Mouse (Mus musculus): ENCODE measurements around the gene Ly86. TPM values are rescaled to one million over a fixed set of nuclear protein-coding genes. Genes with fewer than 3 reads are reported as not detected.

The Ly86 gene
- polyA plus RNA-seq, 1 experiment from 2014 or later, result 5.3 TPM

- DNase-seq (ENCODE audit: low spot score), result no peak
- no peak for ATAC-seq (ENCODE audit: insufficient read depth, low FRiP score, low TSS enrichment)
- Histone ChIP-seq H3K4me2 (ENCODE audit: low read depth) (no peak overlapping the region), H3K27me3 (ENCODE audit: control insufficient read depth, insufficient read depth, low read length) (peaks cover 13% of the 10 kb centered on the region), H3K9ac (ENCODE audit: low read length) (no peak overlapping the region), H3K4me1 (ENCODE audit: control insufficient read depth, insufficient read depth, low read length) (no peaks in the 10 kb centered on the region), H3K36me3 (ENCODE audit: control insufficient read depth, insufficient read depth, low read length) (no peaks in the 10 kb centered on the region), H3K9me3 (ENCODE audit: control insufficient read depth, low read length) (no peaks in the 10 kb centered on the region), H3K4me3 (ENCODE audit: low read depth, low read length) (no peak overlapping the region), H3K27ac (ENCODE audit: low read depth, low read length) (no peak overlapping the region)
- WGBS, result 47% methylated on average over 4 of the region's 4 CpGs
Measured at GRCm38 (mm10) chr13:37432653-37433052, 87.6 kb downstream of the Ly86 start.

- H3K4me3 ChIP-seq (ENCODE audit: low read depth, low read length), result no peak overlapping the region
- H3K27ac ChIP-seq (ENCODE audit: low read depth, low read length), result no peak overlapping the region
- no peaks in the 10 kb centered on the region for H3K36me3 ChIP-seq (ENCODE audit: control insufficient read depth, insufficient read depth, low read length)
- no peaks in the 10 kb centered on the region for H3K9me3 ChIP-seq (ENCODE audit: control insufficient read depth, low read length)
- H3K27me3 ChIP-seq (ENCODE audit: control insufficient read depth, insufficient read depth, low read length), result peaks cover 13% of the 10 kb centered on the region
- no peak for DNase-seq (ENCODE audit: low spot score)
- no peak overlapping the region for H3K9ac ChIP-seq (ENCODE audit: low read length)
- no peak overlapping the region for H3K4me2 ChIP-seq (ENCODE audit: low read depth)
- ATAC-seq (ENCODE audit: insufficient read depth, low FRiP score, low TSS enrichment), result no peak
- no peaks in the 10 kb centered on the region for H3K4me1 ChIP-seq (ENCODE audit: control insufficient read depth, insufficient read depth, low read length)
- 26% methylated on average over 3 of the region's 3 CpGs for WGBS
Measured at GRCm38 (mm10) chr13:37433142-37433541, 88.1 kb downstream of the Ly86 start.

DNA sequence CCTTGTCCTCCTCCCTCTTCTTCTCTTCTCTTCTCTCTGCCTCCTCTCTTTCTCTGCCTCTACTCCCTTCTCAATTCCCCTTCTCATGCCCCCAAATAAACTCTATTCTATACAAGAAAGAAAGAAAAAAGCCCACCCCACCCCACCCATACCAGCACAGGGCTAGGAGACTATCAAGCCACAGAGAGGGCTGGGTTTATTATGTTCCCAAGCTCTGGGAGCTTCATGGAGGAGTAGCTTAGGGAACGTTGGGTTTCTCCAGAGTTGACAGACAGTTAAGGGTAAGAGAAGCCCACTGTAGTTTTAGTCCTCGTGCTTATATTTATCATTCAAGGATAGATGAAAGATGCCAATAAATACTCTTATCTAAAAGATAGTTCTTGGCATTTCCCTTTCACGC is 88.7 kb downstream of the Ly86 start:
- Histone ChIP-seq H3K4me3 (ENCODE audit: low read depth, low read length) (no peak overlapping the region), H3K4me1 (ENCODE audit: control insufficient read depth, insufficient read depth, low read length) (no peaks in the 10 kb centered on the region), H3K27me3 (ENCODE audit: control insufficient read depth, insufficient read depth, low read length) (peaks cover 13% of the 10 kb centered on the region), H3K9me3 (ENCODE audit: control insufficient read depth, low read length) (no peaks in the 10 kb centered on the region), H3K9ac (ENCODE audit: low read length) (no peak overlapping the region), H3K4me2 (ENCODE audit: low read depth) (no peak overlapping the region), H3K27ac (ENCODE audit: low read depth, low read length) (no peak overlapping the region), H3K36me3 (ENCODE audit: control insufficient read depth, insufficient read depth, low read length) (no peaks in the 10 kb centered on the region)
- 0 out of 2 replicates have a peak, but pooled peaks have one; percentile 27 for ATAC-seq (ENCODE audit: insufficient read depth, low FRiP score, low TSS enrichment)
- WGBS, result 19% methylated on average over 3 of the region's 3 CpGs
- DNase-seq (ENCODE audit: low spot score), result no peak

DNA sequence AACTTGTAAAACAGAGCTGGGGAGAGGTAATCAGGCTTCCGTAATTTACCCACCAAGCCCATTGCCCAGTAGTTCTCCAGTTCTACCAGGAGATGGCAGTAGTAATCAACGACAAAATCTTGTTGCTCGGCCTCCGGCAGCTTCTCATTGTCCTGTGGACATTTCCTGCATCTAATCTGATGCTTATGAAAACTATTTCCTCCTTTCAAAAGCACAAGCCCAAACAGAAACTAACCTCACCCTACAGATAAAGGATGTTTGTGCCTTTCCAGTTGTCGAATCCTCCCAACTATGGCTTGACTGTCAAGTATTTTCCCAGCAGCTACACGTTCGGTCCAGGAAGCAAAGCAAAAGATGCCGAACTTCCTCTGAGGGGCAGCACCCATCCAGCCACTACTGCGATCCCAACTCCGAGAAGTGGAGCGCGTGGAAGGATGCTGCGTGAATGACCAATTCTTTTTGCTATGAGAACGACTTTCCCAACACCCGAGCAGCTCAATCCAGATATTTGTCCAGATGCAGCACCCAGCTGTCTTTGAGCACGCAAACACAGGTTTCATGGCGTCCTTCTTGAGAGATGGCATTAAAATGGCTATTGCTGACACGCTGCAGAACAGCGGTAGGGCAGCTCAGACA is 89.2 kb downstream of the Ly86 start:
- H3K9me3 ChIP-seq (ENCODE audit: control insufficient read depth, low read length), result no peaks in the 10 kb centered on the region

DNA sequence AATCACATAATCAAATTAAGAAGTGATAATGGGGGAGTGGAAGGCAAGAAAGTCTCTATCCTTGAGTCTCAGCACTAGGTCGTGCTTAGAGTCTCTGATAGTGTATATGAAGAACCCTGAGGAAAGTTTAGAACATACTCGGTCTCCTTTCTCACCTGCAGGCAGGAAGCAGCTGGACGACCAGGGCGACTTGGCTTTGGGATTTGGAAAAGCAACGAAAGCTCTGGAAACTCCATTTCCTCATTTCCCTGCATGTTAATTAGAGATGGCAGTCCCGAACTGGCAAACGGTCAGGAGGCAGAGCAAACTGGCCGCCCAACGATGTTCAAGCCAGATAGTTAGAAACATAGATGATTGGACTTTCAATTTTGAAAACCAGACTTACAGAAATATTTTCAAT is 89.8 kb downstream of the Ly86 start:
- no peaks in the 10 kb centered on the region for H3K4me1 ChIP-seq (ENCODE audit: control insufficient read depth, insufficient read depth, low read length)
- DNase-seq (ENCODE audit: low spot score) (no peak), ATAC-seq (ENCODE audit: insufficient read depth, low FRiP score, low TSS enrichment) (no peak)
- no peaks in the 10 kb centered on the region for H3K36me3 ChIP-seq (ENCODE audit: control insufficient read depth, insufficient read depth, low read length)
- peaks cover 13% of the 10 kb centered on the region for H3K27me3 ChIP-seq (ENCODE audit: control insufficient read depth, insufficient read depth, low read length)
- peak overlapping the region; percentile 62 for H3K9ac ChIP-seq (ENCODE audit: low read length)
- H3K9me3 ChIP-seq (ENCODE audit: control insufficient read depth, low read length), result no peaks in the 10 kb centered on the region
- H3K4me2 ChIP-seq (ENCODE audit: low read depth), result peak overlapping the region; percentile 71
- H3K4me3 ChIP-seq (ENCODE audit: low read depth, low read length), result peak overlapping the region; percentile 42
- no peak overlapping the region for H3K27ac ChIP-seq (ENCODE audit: low read depth, low read length)
- WGBS, result 13% methylated on average over 9 of the region's 9 CpGs

More for the DNA sequence above, 89.2 kb downstream of the Ly86 start:
- Histone ChIP-seq H3K4me3 (ENCODE audit: low read depth, low read length) (peak overlapping the region; percentile 42), H3K27me3 (ENCODE audit: control insufficient read depth, insufficient read depth, low read length) (peaks cover 13% of the 10 kb centered on the region), H3K9ac (ENCODE audit: low read length) (peak overlapping the region; percentile 62), H3K27ac (ENCODE audit: low read depth, low read length) (no peak overlapping the region), H3K36me3 (ENCODE audit: control insufficient read depth, insufficient read depth, low read length) (no peaks in the 10 kb centered on the region), H3K4me1 (ENCODE audit: control insufficient read depth, insufficient read depth, low read length) (no peaks in the 10 kb centered on the region), H3K4me2 (ENCODE audit: low read depth) (peak overlapping the region; percentile 71)
- WGBS, result 1% methylated on average over 19 of the region's 19 CpGs
- ATAC-seq (ENCODE audit: insufficient read depth, low FRiP score, low TSS enrichment), result peak; percentile 23; the same call in 1 of the 2 replicates
- DNase-seq (ENCODE audit: low spot score), result peak; percentile 64

GRCm38 (mm10) chr13:37436267-37437013 is 91.4 kb downstream of the Ly86 start:
- 6% methylated on average over 18 of the region's 18 CpGs for WGBS
- DNase-seq (ENCODE audit: low spot score) (no peak), ATAC-seq (ENCODE audit: insufficient read depth, low FRiP score, low TSS enrichment) (no peak)
- Histone ChIP-seq H3K4me1 (ENCODE audit: control insufficient read depth, insufficient read depth, low read length) (no peaks in the 10 kb centered on the region), H3K4me2 (ENCODE audit: low read depth) (no peak overlapping the region), H3K9ac (ENCODE audit: low read length) (no peak overlapping the region), H3K4me3 (ENCODE audit: low read depth, low read length) (no peak overlapping the region), H3K27ac (ENCODE audit: low read depth, low read length) (no peak overlapping the region), H3K36me3 (ENCODE audit: control insufficient read depth, insufficient read depth, low read length) (no peaks in the 10 kb centered on the region), H3K27me3 (ENCODE audit: control insufficient read depth, insufficient read depth, low read length) (peaks cover 13% of the 10 kb centered on the region), H3K9me3 (ENCODE audit: control insufficient read depth, low read length) (no peaks in the 10 kb centered on the region)

- 94% methylated on average over 4 of the region's 4 CpGs for WGBS
- no peak for DNase-seq (ENCODE audit: low spot score)
Measured at GRCm38 (mm10) chr13:37438788-37439187, 93.8 kb downstream of the Ly86 start.

DNA sequence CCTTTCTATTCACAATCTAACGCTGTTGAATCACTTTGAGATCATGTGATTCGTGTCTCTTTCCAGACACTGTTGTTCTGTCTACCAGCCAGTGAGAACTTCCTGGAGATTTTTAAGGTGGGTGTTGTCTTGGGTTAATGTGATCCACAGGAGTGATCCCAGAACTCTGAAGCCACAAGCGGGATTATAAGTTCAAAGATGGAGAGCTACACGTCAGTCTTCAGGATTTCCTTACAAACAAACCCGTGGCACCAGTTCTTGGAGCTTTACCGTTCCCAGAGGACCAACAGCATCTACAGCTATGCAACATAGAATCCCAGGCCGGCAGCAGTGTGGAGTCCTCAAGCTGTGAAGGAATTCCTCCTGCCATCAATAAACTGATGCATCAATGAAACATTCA is 94.5 kb downstream of the Ly86 start:
- peaks cover 12% of the 10 kb centered on the region for H3K27me3 ChIP-seq (ENCODE audit: control insufficient read depth, insufficient read depth, low read length)
- H3K27ac ChIP-seq (ENCODE audit: low read depth, low read length), result no peak overlapping the region
- H3K4me1 ChIP-seq (ENCODE audit: control insufficient read depth, insufficient read depth, low read length), result no peaks in the 10 kb centered on the region; the same call in 1 of the 2 replicates
- no peak overlapping the region for H3K4me3 ChIP-seq (ENCODE audit: low read depth, low read length)
- H3K4me2 ChIP-seq (ENCODE audit: low read depth), result no peak overlapping the region
- no peak for DNase-seq (ENCODE audit: low spot score)
- no peaks in the 10 kb centered on the region for H3K36me3 ChIP-seq (ENCODE audit: control insufficient read depth, insufficient read depth, low read length)
- H3K9me3 ChIP-seq (ENCODE audit: control insufficient read depth, low read length), result no peaks in the 10 kb centered on the region
- ATAC-seq (ENCODE audit: insufficient read depth, low FRiP score, low TSS enrichment), result no peak
- no peak overlapping the region for H3K9ac ChIP-seq (ENCODE audit: low read length)
- 76% methylated on average over 7 of the region's 7 CpGs for WGBS

More at GRCm38 (mm10) chr13:37438788-37439187, 93.8 kb downstream of the Ly86 start:
- no peak overlapping the region for H3K27ac ChIP-seq (ENCODE audit: low read depth, low read length)
- ATAC-seq (ENCODE audit: insufficient read depth, low FRiP score, low TSS enrichment), result no peak
- H3K27me3 ChIP-seq (ENCODE audit: control insufficient read depth, insufficient read depth, low read length), result peaks cover 13% of the 10 kb centered on the region
- H3K9ac ChIP-seq (ENCODE audit: low read length), result no peak overlapping the region
- no peaks in the 10 kb centered on the region for H3K36me3 ChIP-seq (ENCODE audit: control insufficient read depth, insufficient read depth, low read length)
- H3K4me3 ChIP-seq (ENCODE audit: low read depth, low read length), result no peak overlapping the region
- no peaks in the 10 kb centered on the region; the same call in 1 of the 2 replicates for H3K4me1 ChIP-seq (ENCODE audit: control insufficient read depth, insufficient read depth, low read length)
- no peaks in the 10 kb centered on the region for H3K9me3 ChIP-seq (ENCODE audit: control insufficient read depth, low read length)
- no peak overlapping the region for H3K4me2 ChIP-seq (ENCODE audit: low read depth)

DNA sequence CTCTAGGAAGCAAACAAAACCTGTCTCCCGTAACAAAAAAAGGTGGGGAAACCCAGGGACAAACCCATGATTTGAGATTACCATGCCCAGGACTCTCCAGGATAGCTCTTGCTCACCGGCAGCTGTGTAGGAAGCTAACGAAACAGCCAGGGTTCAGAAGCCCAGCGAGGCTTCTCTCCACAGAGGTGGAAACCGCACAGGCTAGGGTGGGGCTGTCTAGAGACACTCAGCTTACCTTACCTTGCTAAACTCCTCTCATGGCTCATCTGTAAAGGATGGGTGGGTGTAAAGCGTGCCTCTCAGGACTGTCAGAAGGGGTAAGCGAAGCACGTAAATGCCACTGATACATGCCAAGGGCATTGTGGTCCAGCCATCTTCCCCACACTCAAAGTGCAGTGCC is 94.9 kb downstream of the Ly86 start:
- WGBS, result 75% methylated on average over 8 of the region's 8 CpGs
- no peak for DNase-seq (ENCODE audit: low spot score)
- no peak overlapping the region for H3K9ac ChIP-seq (ENCODE audit: low read length)
- H3K27me3 ChIP-seq (ENCODE audit: control insufficient read depth, insufficient read depth, low read length), result peaks cover 10% of the 10 kb centered on the region
- no peak overlapping the region for H3K27ac ChIP-seq (ENCODE audit: low read depth, low read length)
- H3K4me3 ChIP-seq (ENCODE audit: low read depth, low read length), result no peak overlapping the region
- ATAC-seq (ENCODE audit: insufficient read depth, low FRiP score, low TSS enrichment), result no peak
- no peaks in the 10 kb centered on the region for H3K36me3 ChIP-seq (ENCODE audit: control insufficient read depth, insufficient read depth, low read length)
- no peaks in the 10 kb centered on the region; the same call in 1 of the 2 replicates for H3K4me1 ChIP-seq (ENCODE audit: control insufficient read depth, insufficient read depth, low read length)
- H3K4me2 ChIP-seq (ENCODE audit: low read depth), result no peak overlapping the region
- H3K9me3 ChIP-seq (ENCODE audit: control insufficient read depth, low read length), result no peaks in the 10 kb centered on the region
